Mouse (Mus musculus): ENCODE measurements around the gene Prrg2. TPM values are rescaled to one million over a fixed set of nuclear protein-coding genes. Genes with fewer than 3 reads are reported as not detected.
"Not testable (repeated sequence)": the region's sequence is repeated elsewhere in the genome, so short reads cannot be mapped to it uniquely, and the experiment has no call there.

The Prrg2 gene
- total RNA-seq, 2 experiments from 2014 or later: 5.3 to 7.4 TPM

- no peak for DNase-seq (ENCODE audit: low spot score in 2 of 2)
These were observed 24.6 kb downstream of the Prrg2 start for GRCm38 (mm10) chr7:45037720-45038361.

- DNase-seq (ENCODE audit: low spot score in 2 of 2): no peak
These were observed 25.8 kb downstream of the Prrg2 start for GRCm38 (mm10) chr7:45036702-45037101.

- DNase-seq (ENCODE audit: low spot score in 2 of 2): no peak
These were observed 26.8 kb downstream of the Prrg2 start for GRCm38 (mm10) chr7:45035631-45036030.

GRCm38 (mm10) chr7:45033722-45034359 is 28.6 kb downstream of the Prrg2 start:
- no peak for DNase-seq (ENCODE audit: low spot score in 2 of 2)

- DNase-seq (ENCODE audit: low spot score in 2 of 2): no peak
These were observed 31.6 kb downstream of the Prrg2 start for GRCm38 (mm10) chr7:45030857-45031256.

GRCm38 (mm10) chr7:45029995-45030394 is 32.5 kb downstream of the Prrg2 start:
- DNase-seq (ENCODE audit: low spot score in 2 of 2): no peak

GRCm38 (mm10) chr7:45028351-45028750 is 34.1 kb downstream of the Prrg2 start:
- DNase-seq (ENCODE audit: low spot score in 2 of 2): no peak

- no peak for DNase-seq (ENCODE audit: low spot score in 2 of 2)
These were observed 34.7 kb downstream of the Prrg2 start for GRCm38 (mm10) chr7:45027761-45028160.

- DNase-seq (ENCODE audit: low spot score in 2 of 2): no peak
These were observed 36.2 kb downstream of the Prrg2 start for GRCm38 (mm10) chr7:45026256-45026655.

- DNase-seq (ENCODE audit: low spot score in 2 of 2): peak in 1 of 2 experiments; percentile 35
These were observed 36.8 kb downstream of the Prrg2 start for GRCm38 (mm10) chr7:45025601-45026220.

GRCm38 (mm10) chr7:45024281-45025248 is 37.9 kb downstream of the Prrg2 start:
- DNase-seq (ENCODE audit: low spot score in 2 of 2): no peak

GRCm38 (mm10) chr7:45023711-45024110 is 38.8 kb downstream of the Prrg2 start:
- DNase-seq (ENCODE audit: low spot score in 2 of 2): not testable (repeated sequence)

GRCm38 (mm10) chr7:45020225-45020624 is 42.3 kb downstream of the Prrg2 start:
- no peak for DNase-seq (ENCODE audit: low spot score in 2 of 2)

GRCm38 (mm10) chr7:45019031-45019571 is 43.4 kb downstream of the Prrg2 start:
- DNase-seq (ENCODE audit: low spot score in 2 of 2): no peak

- peak; percentile 68 to 93 for DNase-seq (ENCODE audit: low spot score in 2 of 2)
These were observed 45.0 kb downstream of the Prrg2 start, which contains the start of gene Rras for GRCm38 (mm10) chr7:45017242-45018061. Rras (plus strand) TSS chr7:45017961.

GRCm38 (mm10) chr7:45016761-45017160 is 45.7 kb downstream of the Prrg2 start:
- DNase-seq (ENCODE audit: low spot score in 2 of 2): no peak

- peak; percentile 99 to 100 for DNase-seq (ENCODE audit: low spot score in 2 of 2)
These were observed 46.4 kb downstream of the Prrg2 start, which contains the start of gene Scaf1 for GRCm38 (mm10) chr7:45015957-45016612. Scaf1 (minus strand) TSS chr7:45016363.

GRCm38 (mm10) chr7:45015344-45015956 is 47.0 kb downstream of the Prrg2 start:
- no peak for DNase-seq (ENCODE audit: low spot score in 2 of 2)

- no peak for DNase-seq (ENCODE audit: low spot score in 2 of 2)
These were observed 48.4 kb downstream of the Prrg2 start for GRCm38 (mm10) chr7:45014096-45014451.

Data from layer of hippocampus, postnatal 14 days (tissue).